Mouse (Mus musculus) embryo, embryonic 9.5 days (tissue): ENCODE results near the gene Ifna11.

Source experiments
- DNase-seq: peaks from one replicate; pipeline ENCODE4 v3.0.0-alpha.2; 2017; ENCODE audit errors: extremely low spot score

Ifna11 gene

DNA sequence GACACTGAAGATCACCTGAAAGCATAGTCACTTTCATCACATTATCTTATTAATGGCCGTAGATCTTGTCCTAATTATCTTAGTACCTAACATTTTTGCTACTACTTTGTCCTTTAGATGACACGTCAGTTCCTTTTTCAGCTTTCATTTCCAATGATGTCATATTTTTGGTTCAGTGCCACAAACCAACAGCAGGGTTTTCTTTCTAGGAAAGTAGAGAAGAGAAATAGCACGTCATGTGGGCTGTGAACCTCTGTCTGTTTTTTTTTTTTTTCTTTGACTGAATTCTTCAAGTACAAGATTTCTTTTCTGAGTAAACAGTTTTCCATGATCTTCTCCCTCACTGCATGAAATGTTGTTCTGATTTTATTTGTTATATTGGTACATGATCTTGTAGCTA lies 20.3 kb downstream of the Ifna11 start:
- no peak for DNase-seq

DNA sequence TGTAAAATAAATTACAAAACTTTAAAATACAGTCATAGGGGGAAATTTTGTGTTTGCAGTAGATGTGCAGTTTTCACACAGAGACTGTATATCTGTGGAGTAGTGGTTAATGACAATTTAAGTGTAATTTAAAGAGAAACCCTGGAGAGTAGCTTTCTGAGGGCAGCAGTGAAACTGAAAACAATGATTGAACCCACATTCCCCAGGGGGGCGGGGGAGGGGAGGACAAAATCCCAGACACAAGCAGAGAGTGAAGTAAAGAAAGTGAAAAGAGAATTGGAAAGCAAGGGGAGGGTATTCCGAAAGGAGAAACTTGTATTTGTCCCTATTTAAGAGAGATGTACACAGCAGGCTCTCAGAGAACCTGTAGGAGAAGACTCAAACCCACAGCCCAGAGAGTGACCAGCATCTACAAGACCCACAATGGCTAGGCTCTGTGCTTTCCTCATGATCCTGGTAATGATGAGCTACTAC lies 21.7 kb downstream of the Ifna11 start, which contains the start of gene Ifna4:
Gene Ifna4, plus strand, starts transcription at position 424 of the 474 bp plus-strand sequence.
- no peak for DNase-seq

DNA sequence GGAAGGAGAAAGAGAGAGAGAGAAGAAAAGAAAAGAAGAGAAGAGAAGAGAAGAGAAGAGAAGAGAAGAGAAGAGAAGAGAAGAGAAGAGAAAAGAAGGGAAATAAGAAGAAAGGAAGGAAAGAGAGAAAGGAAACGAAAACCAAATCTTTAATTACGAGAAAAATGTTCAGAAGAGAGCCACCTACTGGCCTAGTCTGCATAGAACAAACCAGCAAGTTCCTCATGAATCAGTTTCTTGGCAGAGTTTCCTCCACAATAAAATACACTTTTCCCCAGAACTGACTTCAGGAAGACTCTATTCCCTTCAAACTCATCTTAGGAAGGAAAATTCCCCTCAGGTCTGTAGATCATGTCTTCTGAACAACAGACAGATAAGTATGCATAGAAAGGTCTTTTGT lies 25.6 kb downstream of the Ifna11 start:
- no peak for DNase-seq

DNA sequence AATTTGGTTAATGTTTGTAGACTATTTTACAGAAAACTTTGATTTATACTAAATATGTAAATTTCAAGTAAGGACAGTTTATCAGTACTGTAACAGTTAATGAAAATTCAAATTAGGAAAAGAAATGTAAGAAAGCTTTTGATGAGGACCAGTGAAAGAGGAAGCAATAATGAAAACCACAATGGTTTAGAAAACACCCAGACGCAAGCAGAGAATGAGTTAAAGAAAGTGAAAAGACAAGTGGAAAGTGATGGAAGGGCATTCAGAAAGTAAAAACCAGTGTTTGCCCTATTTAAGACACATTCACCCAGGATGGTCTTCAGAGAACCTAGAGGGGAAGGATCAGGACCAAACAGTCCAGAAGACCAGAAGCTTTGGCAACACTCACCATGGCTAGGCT lies 29.9 kb downstream of the Ifna11 start, which contains the start of gene Ifna1:
Gene Ifna1, plus strand, starts transcription at position 390 of the 400 bp plus-strand sequence.
- no peak for DNase-seq

DNA sequence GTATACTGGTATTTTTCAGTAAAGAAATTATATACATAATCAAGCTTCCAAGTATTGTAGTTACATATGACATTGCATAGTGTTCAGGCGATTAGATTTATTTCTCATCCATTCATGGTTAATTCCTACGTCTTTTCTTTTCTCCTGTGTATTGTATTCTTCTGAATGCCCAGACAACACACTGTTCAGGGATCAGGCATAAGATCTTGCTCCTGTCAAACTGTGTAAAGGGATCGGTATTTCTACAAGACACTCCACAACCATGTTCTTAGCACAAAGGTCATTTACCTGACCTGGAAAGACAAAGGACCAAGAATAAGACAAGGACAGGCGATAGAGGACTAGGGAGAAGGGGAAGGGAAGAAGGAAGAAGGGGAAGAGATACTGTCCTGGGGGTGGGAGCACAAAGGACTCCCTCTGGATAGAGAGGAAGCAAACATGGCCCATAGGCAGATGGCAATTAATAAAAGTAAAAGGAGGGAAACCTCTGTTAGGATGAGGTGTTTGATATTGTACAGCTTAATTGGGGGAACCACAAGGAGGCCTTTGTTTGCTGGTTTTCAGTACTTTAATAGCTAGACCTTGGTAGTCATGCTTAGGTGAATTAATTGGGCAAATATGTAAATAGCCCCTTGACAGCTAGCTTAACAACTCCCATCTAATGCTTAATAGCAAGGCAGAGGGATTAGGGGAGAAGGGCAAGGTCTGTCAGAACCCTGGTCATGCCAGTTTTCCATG lies 31.4 kb downstream of the Ifna11 start:
- no peak for DNase-seq

DNA sequence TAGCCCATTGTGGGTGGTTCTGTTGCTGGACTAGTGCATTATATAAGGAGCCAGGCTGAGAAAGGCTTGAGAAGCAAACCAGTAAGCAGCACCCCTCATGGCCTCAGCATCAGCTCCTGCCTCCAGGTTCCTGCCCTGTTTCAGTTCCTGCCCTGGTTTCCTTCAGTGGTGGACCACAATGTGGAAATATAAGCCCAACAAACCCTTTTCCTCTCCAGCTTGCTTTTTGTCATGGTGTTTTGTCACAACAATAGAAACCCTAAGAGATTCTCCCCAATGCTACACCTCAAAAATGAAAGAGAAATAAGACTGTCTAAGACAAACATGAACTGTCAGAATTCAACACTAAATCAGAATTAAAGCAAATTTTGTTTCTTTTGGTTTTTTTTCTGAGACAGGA lies 39.5 kb downstream of the Ifna11 start:
- no peak for DNase-seq

DNA sequence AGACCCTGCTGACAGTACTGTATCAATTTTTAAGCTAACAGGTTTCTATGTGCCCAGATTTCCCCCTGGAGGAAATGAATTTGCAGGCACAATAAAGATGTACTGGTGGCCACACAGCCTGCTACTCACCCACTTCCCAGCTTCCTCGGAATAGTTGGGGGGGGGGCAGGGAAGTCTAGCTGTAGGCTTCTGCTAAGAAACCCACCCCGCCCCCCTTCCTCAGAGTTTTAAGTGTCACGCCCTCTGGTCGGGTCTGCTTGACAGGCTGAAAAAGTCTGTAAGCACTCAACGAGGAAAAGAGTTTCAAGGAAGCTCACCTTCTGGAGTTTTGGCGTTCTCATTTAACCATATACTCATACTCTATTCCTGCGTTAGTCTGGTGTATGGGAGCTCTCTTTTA lies 43.5 kb downstream of the Ifna11 start:
- no peak for DNase-seq

DNA sequence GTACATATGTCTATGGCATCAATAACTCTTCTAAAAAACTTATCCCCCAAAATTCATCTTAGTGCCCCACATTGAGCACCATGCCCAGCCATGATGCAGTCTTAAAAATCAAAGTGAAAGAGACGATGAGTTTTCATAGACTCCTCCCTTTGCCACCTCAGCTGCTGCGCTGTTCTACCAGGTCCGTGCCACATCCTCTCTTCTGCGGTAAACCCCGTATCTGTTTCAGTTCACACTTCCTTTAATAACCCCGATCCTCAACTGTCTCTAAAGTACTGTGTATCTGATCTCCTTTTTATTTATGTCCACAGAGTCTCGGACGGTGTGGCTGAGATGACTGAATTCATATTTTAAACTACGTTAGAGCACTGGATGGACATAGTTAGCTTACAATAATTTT lies 44.8 kb downstream of the Ifna11 start:
- DNase-seq, result no peak

DNA sequence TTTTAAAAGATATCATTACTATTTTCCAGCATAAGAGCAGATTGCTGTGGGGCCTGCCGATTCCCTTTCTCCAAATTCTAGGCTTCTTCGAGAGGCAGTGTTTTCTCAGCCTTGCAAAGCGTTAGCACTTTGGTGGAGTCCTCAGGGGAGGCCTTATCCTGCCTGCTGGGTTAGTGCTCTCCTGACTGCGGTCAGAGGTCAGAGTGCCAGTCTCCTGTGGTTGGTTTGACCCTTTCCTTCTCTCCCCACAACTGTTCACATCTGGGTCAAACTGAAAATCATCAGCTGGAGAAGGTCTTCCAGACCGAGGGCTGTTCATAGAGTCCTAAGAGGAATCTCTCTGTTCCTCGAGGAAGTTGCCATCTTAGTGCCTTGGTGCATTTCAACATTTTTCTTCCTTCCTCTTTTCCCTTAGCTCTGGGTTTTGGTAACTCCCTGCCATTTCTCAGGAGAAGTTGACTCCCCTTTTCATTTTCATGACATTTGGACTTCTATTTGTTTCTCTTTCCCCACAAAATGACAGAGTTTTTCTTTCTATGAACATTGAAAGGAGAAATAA lies 45.3 kb downstream of the Ifna11 start:
- no peak for DNase-seq

DNA sequence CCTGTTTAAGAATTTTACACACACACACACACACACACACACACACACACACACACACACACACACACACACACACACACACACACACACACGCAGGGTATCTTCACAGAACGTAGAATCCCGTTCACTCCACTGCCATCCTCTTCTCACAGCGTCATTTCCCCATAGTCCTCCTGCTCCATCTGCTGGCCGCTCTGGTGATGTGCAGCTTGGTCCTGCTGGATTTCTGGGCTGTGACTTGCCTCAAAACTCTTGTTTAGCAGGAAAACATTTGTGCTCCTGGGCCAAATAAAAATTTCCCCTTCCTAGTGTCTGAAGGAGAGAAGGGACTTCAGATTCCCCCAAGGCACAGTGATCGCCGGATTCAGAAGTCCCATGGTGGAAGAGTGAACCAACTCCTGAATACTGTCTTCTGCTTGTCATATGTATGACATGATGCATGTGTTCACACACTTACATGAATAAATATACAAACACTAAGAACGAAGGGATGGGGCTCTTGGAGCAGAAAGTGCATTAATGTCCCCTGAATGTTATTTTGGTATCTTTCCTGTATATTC lies 47.7 kb downstream of the Ifna11 start:
- peak; percentile 81 for DNase-seq

DNA sequence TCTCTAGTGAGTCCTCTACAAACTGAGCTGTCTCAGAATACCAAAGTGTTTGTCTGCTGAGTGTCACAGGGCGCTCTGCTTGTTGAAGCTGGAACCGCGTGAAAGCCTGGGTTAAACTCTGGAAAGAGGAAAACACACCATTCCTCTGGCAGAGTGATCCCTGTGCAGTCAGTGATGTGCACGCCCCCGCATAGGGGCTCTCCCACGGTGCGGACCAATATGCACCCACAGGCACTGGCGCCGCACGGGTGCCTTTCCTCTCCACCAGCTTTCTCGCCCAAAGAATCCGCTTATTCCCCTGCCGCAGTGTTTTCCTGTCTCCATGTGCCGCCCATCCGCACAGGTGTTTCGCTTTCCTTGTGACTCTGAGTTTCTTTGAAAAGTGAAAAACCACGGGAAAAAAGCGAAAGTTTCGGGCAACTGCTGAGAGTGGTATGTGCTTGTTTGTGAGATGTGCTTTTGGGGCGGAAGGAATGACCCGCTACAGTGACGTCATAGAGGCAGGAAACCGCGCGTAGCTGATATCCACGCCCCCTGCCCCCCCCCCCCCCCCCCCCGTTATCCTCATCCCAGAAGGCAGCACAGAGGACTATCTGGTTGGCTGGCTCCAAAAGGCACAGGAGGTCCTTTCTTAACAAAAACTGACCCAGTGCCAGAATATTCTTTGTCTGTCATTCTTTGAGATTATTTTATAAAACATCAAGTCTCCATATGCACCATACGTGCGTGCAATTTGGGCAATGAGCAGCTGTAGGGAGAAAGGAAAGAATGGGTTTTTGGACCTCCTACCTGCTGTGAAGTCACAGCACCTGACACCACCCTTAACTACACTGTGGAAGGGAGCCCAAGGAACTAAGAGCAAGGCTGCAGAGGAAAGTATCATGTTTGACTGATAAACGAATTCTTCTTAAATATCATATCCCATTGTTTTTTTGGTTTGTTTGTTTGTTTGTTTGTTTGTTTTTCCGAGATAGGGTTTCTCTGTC lies 48.5 kb downstream of the Ifna11 start:
- peak; percentile 70 for DNase-seq
